Mouse (Mus musculus) megakaryocyte, embryonic 14.5 days (primary cell): ENCODE results near the gene Cd6.

Experiments
- FLI1 ChIP-seq: IDR thresholded peaks from 2 replicates; pipeline ENCODE4 v1.6.1; 2012; ENCODE audit warnings: low read length, inconsistent platforms, mixed read lengths
- GATA1 ChIP-seq: IDR thresholded peaks from 3 replicates; pipeline ENCODE4 v1.6.1; 2012; ENCODE audit warnings: mixed read lengths, low read length, inconsistent platforms, borderline replicate concordance

DNA sequence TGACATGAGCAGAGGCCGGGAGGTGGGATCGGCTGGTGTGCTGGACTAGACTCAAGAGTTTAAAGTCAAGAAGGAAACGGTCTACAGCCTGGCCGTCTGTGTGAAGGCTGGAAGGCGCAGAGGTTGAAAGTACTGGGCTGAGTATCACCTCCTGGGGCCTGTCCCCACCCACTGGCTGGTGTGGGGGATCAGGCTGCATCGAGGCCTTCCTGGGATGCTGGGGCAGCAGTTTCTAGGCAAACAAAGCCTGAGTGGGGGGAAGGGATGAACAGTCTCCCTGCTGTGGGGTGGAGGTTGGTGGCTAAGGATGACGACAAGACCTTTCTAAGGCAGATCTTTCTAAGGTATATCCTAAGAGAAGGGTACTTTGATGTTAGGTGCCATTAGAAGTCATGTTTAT, 16.0 kb downstream of the Cd6 start:
- no peak for TF ChIP-seq GATA1
- TF ChIP-seq FLI1: no peak
